Mouse (Mus musculus): ENCODE results near the gene Ildr2. TPM values are rescaled to one million over a fixed set of nuclear protein-coding genes. Genes with fewer than 3 reads are reported as not detected.

Ildr2 gene
- polyA plus RNA-seq, 1 experiment = 0.03 TPM

DNA sequence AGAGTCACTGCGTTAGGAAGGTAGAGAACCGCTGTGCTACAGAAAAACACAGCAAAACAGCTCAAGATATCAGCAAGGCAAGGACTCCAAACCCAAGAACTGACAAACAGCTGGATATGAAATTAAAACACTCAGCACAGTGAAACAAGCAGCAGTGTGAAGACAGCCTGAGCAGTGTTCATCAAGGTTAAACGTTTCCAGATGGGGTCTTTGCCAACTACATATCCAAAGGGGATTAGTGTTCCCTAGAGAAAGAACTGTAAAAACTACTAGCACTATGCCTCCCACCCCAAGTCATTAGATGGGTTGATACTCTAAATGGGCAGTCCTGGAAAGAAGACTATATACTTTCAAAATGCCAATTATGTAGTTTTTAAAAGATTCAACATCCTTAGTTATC, 95.4 kb downstream of the Ildr2 start:
- WGBS = 82% methylated on average over 3 of the region's 3 CpGs
- no peak for TF ChIP-seq POLR2A (IDR thresholded peaks at IDR 0.05; ENCODE audit: low read depth, low read length)
- no peak for TF ChIP-seq CTCF (IDR thresholded peaks at IDR 0.05; ENCODE audit: extremely low read depth, insufficient read length, insufficient replicate concordance, low read depth, low read length)

GRCm38 (mm10) chr1:166349751-166350150, 95.8 kb downstream of the Ildr2 start:
- Histone ChIP-seq H3K4me1 (ENCODE audit: control insufficient read depth, insufficient read depth, insufficient read length, low read length) (no peaks in the 10 kb centered on the region), H3K27me3 (ENCODE audit: control insufficient read depth, insufficient read depth, low read length) (no peaks in the 10 kb centered on the region), H3K27ac (ENCODE audit: insufficient read depth, low read depth, low read length) (no peak overlapping the region), H3K4me3 (ENCODE audit: low read depth, low read length) (no peak overlapping the region), H3K36me3 (ENCODE audit: control insufficient read depth, insufficient read depth, low read length) (no peaks in the 10 kb centered on the region)
- TF ChIP-seq POLR2A (IDR thresholded peaks at IDR 0.05; ENCODE audit: low read depth, low read length) (no peak), CTCF (IDR thresholded peaks at IDR 0.05; ENCODE audit: extremely low read depth, insufficient read length, insufficient replicate concordance, low read depth, low read length) (no peak)
- WGBS = 76% methylated on average over 11 of the region's 11 CpGs

More for the DNA sequence above, 95.4 kb downstream of the Ildr2 start:
- Histone ChIP-seq H3K4me1 (ENCODE audit: control insufficient read depth, insufficient read depth, insufficient read length, low read length) (no peaks in the 10 kb centered on the region), H3K27me3 (ENCODE audit: control insufficient read depth, insufficient read depth, low read length) (no peaks in the 10 kb centered on the region), H3K27ac (ENCODE audit: insufficient read depth, low read depth, low read length) (no peak overlapping the region), H3K36me3 (ENCODE audit: control insufficient read depth, insufficient read depth, low read length) (no peaks in the 10 kb centered on the region), H3K4me3 (ENCODE audit: low read depth, low read length) (no peak overlapping the region)

DNA sequence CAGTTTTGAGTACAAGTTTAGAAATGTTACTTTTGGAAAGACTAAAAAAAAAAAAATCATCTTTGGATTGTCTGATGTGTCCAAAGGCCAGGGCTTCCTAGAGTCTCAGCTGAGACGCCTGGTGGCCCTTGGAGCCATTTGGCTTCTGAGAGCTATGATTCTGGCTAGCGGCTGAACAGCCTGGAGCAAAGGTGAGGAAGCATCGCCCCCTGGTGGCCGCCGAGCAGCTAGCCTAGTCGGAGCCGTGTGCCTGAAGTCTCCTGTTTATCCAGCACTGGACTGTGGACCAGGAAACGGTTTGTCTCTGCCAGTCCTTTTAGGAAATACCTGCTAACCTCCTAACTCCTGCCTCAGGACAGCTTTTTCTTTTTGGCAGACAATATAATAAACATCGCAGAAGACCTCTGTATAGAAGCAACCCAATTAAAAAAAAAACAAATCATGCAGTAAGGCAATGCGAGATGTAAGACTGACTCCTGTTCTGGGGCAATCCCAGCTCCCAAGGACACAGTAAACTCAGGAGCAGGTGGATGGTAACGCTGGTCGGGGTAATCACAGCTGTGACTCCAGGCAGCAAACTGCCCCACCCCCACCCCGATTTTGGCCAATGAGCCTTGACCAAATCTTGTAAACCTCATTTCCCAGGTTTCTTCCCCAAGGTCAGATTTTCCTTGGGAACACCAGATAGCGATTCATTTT, 106.4 kb downstream of the Ildr2 start:
- H3K36me3 ChIP-seq (ENCODE audit: control insufficient read depth, insufficient read depth, low read length) = no peaks in the 10 kb centered on the region
- no peak overlapping the region for H3K27ac ChIP-seq (ENCODE audit: insufficient read depth, low read depth, low read length)
- WGBS = 13% methylated on average over 14 of the region's 14 CpGs
- TF ChIP-seq CTCF (IDR thresholded peaks at IDR 0.05; ENCODE audit: extremely low read depth, insufficient read length, insufficient replicate concordance, low read depth, low read length) (peak; percentile 96), POLR2A (IDR thresholded peaks at IDR 0.05; ENCODE audit: low read depth, low read length) (no peak)
- H3K4me1 ChIP-seq (ENCODE audit: control insufficient read depth, insufficient read depth, insufficient read length, low read length) = peaks cover 4% of the 10 kb centered on the region; the same call in 1 of the 2 replicates
- H3K4me3 ChIP-seq (ENCODE audit: low read depth, low read length) = no peak overlapping the region
- no peaks in the 10 kb centered on the region for H3K27me3 ChIP-seq (ENCODE audit: control insufficient read depth, insufficient read depth, low read length)

DNA sequence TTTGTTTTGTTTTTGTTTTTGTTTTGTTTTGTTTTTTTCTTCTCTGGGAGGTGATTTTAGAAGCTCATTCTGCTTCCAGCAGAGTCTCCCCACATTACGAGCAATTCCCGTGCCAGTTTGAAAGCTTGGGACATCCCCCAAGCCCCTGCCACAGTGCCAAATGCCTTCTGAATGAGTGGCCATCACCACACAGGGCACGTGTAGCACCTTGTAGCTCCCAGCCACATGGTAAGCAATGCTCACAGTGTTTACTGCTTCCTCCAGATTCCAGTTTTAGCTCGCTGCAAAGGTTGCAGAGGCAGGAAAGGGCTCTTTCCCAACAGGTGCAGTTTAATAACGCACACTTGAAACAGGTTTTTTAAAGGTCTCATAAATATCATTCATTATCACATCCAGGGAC, 107.0 kb downstream of the Ildr2 start:
- no peak for TF ChIP-seq CTCF (IDR thresholded peaks at IDR 0.05; ENCODE audit: extremely low read depth, insufficient read length, insufficient replicate concordance, low read depth, low read length)
- Histone ChIP-seq H3K27ac (ENCODE audit: insufficient read depth, low read depth, low read length) (no peak overlapping the region), H3K36me3 (ENCODE audit: control insufficient read depth, insufficient read depth, low read length) (no peaks in the 10 kb centered on the region), H3K4me3 (ENCODE audit: low read depth, low read length) (no peak overlapping the region), H3K27me3 (ENCODE audit: control insufficient read depth, insufficient read depth, low read length) (no peaks in the 10 kb centered on the region), H3K4me1 (ENCODE audit: control insufficient read depth, insufficient read depth, insufficient read length, low read length) (peaks cover 4% of the 10 kb centered on the region; the same call in 1 of the 2 replicates)
- WGBS = 56% methylated on average over 5 of the region's 5 CpGs

DNA sequence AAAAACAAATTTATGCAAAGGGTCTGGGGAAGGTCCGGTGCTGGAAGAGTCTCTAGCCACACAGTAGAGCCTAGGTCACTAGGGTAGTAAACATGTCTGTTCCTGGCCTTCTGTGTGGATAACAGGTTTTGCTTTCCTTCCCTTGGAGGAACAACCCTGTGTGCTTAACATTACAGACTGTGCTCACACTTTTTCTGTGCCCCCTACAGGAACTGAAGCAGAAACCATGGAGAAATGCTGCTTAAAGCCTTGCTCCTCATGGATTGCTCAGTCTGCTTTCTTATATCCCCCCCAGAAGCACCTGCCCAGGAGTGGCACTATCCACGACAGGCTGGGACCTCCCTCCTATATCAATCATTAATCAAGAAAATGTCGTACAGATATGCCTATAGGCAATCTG, 107.9 kb downstream of the Ildr2 start:
- Histone ChIP-seq H3K27ac (ENCODE audit: insufficient read depth, low read depth, low read length) (no peak overlapping the region), H3K4me1 (ENCODE audit: control insufficient read depth, insufficient read depth, insufficient read length, low read length) (peaks cover 4% of the 10 kb centered on the region; the same call in 1 of the 2 replicates), H3K27me3 (ENCODE audit: control insufficient read depth, insufficient read depth, low read length) (no peaks in the 10 kb centered on the region), H3K4me3 (ENCODE audit: low read depth, low read length) (no peak overlapping the region), H3K36me3 (ENCODE audit: control insufficient read depth, insufficient read depth, low read length) (no peaks in the 10 kb centered on the region)
- TF ChIP-seq POLR2A (IDR thresholded peaks at IDR 0.05; ENCODE audit: low read depth, low read length) (no peak), CTCF (IDR thresholded peaks at IDR 0.05; ENCODE audit: extremely low read depth, insufficient read length, insufficient replicate concordance, low read depth, low read length) (no peak)
- WGBS = 42% methylated on average over 3 of the region's 3 CpGs

GRCm38 (mm10) chr1:166362659-166363058, 108.7 kb downstream of the Ildr2 start:
- Histone ChIP-seq H3K4me3 (ENCODE audit: low read depth, low read length) (no peak overlapping the region), H3K27me3 (ENCODE audit: control insufficient read depth, insufficient read depth, low read length) (no peaks in the 10 kb centered on the region), H3K27ac (ENCODE audit: insufficient read depth, low read depth, low read length) (no peak overlapping the region), H3K36me3 (ENCODE audit: control insufficient read depth, insufficient read depth, low read length) (no peaks in the 10 kb centered on the region), H3K4me1 (ENCODE audit: control insufficient read depth, insufficient read depth, insufficient read length, low read length) (peaks cover 4% of the 10 kb centered on the region; the same call in 1 of the 2 replicates)
- no peak for TF ChIP-seq POLR2A (IDR thresholded peaks at IDR 0.05; ENCODE audit: low read depth, low read length)
- TF ChIP-seq CTCF (IDR thresholded peaks at IDR 0.05; ENCODE audit: extremely low read depth, insufficient read length, insufficient replicate concordance, low read depth, low read length) = no peak
- WGBS = 74% methylated on average over 3 of the region's 3 CpGs

DNA sequence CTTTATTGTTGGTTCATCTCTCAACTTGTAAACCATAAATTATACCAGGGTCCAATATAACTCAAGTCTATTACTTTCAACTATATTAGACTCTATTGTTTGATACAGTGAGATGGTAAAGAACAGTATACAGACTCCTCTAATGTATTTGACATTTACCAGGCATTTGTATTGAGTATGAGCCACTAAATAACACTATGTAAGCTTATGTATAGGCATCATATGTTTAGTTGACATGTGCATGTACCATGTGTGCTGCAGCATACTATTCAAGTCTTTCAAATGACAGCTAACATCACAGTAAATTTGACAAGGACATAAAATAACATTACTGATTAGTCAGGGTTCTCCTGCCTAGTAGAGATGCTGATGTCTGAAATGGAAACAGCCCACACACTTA, 109.2 kb downstream of the Ildr2 start:
- H3K4me1 ChIP-seq (ENCODE audit: control insufficient read depth, insufficient read depth, insufficient read length, low read length) = peaks cover 4% of the 10 kb centered on the region; the same call in 1 of the 2 replicates
- H3K27me3 ChIP-seq (ENCODE audit: control insufficient read depth, insufficient read depth, low read length) = no peaks in the 10 kb centered on the region
- no peak overlapping the region for H3K4me3 ChIP-seq (ENCODE audit: low read depth, low read length)
- H3K27ac ChIP-seq (ENCODE audit: insufficient read depth, low read depth, low read length) = no peak overlapping the region
- TF ChIP-seq POLR2A (IDR thresholded peaks at IDR 0.05; ENCODE audit: low read depth, low read length) (no peak), CTCF (IDR thresholded peaks at IDR 0.05; ENCODE audit: extremely low read depth, insufficient read length, insufficient replicate concordance, low read depth, low read length) (no peak)
- no peaks in the 10 kb centered on the region for H3K36me3 ChIP-seq (ENCODE audit: control insufficient read depth, insufficient read depth, low read length)

Other genes with a start within 250 kb of the Ildr2 start
- 0.03 and 0.04 TPM in 2 replicates for gene Dusp27, start 126.2 kb upstream of the Ildr2 start, polyA plus RNA-seq (2012; rRNA removed)
- gene Gpa33, start 123.9 kb upstream of the Ildr2 start, polyA plus RNA-seq (2012; rRNA removed) = 249 and 805 TPM in 2 replicates
- not detected in 2 replicates for gene Mael, start 15.4 kb upstream of the Ildr2 start, polyA plus RNA-seq (2012; rRNA removed)
- gene Tada1, start 125.0 kb downstream of the Ildr2 start, polyA plus RNA-seq (2012; rRNA removed) = 3.9 and 7.4 TPM in 2 replicates
- gene Pogk, start 155.7 kb downstream of the Ildr2 start, polyA plus RNA-seq (2012; rRNA removed) = 1.4 and 1.7 TPM in 2 replicates
- gene Gm4846, start 243.4 kb downstream of the Ildr2 start, polyA plus RNA-seq (2012; rRNA removed) = not detected in 2 replicates